Comparison of ENCODE assay signal across 24 mouse cellular contexts in the genomic region with DNA sequence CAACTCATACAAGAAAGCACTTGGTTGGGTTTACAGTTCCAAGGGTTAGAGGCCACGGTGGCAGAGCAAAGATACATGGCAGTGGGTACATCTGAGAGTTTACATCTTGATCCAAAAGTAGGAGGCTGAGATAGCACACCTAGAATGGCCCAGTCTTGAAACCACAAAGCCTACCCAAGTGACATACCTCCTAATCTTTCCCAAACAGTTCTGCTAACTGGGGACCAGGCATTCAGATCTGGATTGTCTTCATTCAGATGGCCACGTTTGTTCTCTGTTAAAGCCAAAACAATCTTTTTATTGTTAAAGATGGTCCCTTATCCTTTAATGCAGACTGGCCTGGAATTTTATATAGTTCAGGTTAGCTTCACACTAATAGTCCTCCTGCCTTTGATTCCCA. TPM values are rescaled to one million over a fixed set of nuclear protein-coding genes. Genes with fewer than 3 reads are reported as not detected.
DNase-seq lines count a peak whose midpoint lies in the region; ATAC-seq and TF ChIP-seq lines count a peak whose summit lies in the region.
"Had no signal": no experiment of that assay in that cellular context is flagged by ENCODE, and none has a peak within 500 bp of the region (broad histone marks: within the 10 kb centered on the region; RNA-seq: fewer than 3 reads in every experiment).

No protein-coding gene starts in this region.

- H3K4me3 ChIP-seq in liver, embryonic 11.5 days (ENCODE audit: low read depth, low read length) = no peak overlapping the region
- H3K4me3 ChIP-seq in liver, embryonic 14.5 days (ENCODE audit: insufficient read depth in 1 of 2, low read depth in 2 of 2, low read length in 2 of 2) = no peak overlapping the region
- H3K4me3 ChIP-seq in liver, postnatal 0 days (ENCODE audit: low read depth, low read length) = no peak overlapping the region
- H3K4me3 ChIP-seq in kidney, embryonic 14.5 days (ENCODE audit: low read length) = no peak overlapping the region
- H3K4me3 ChIP-seq: heart, adult 2 months; heart, embryonic 10.5 days; heart, embryonic 13.5 days had no signal

- H3K9ac ChIP-seq in liver, embryonic 11.5 days (ENCODE audit: low read depth, low read length) = no peak overlapping the region
- no peak overlapping the region for H3K9ac ChIP-seq in liver, embryonic 14.5 days (replicated peaks)
- no peak overlapping the region for H3K9ac ChIP-seq in liver, postnatal 0 days (replicated peaks)
- no peak overlapping the region for H3K9ac ChIP-seq in kidney, embryonic 14.5 days (ENCODE audit: low read depth, low read length)
- H3K9ac ChIP-seq: forebrain, postnatal 0 days; heart, embryonic 13.5 days; hindbrain, embryonic 14.5 days had no signal

- no peak for DNase-seq in liver, embryonic 11.5 days (ENCODE audit: low spot score)
- DNase-seq in liver = no peak
- no peak for DNase-seq in liver, embryonic 14.5 days (ENCODE audit: low read depth in 3 of 3, low spot score in 3 of 3)
- no peak for DNase-seq in liver, postnatal 0 days
- no peak for DNase-seq in cerebellum, adult 11 months
- no peak for DNase-seq in lung, postnatal 10 days
- DNase-seq in frontal cortex, postnatal 25 days (ENCODE audit: low spot score in 2 of 2) = no peak
- DNase-seq: adrenal gland, postnatal 10 days; adrenal gland, postnatal 36 days; cerebellum, adult 18-20 months; cerebellum, adult 9-10 months; cerebellum, postnatal 14 days; forebrain, postnatal 0 days; gastrocnemius, postnatal 36 days; heart, adult 2 months; heart, postnatal 14 days; heart, postnatal 4 days had no signal

- TF ChIP-seq CTCF in liver, embryonic 14.5 days (IDR thresholded peaks at IDR 0.05; ENCODE audit: low read depth) = no peak
- no peak for TF ChIP-seq CTCF in liver, postnatal 0 days (IDR thresholded peaks at IDR 0.05; ENCODE audit: low read depth)

- WGBS in liver, embryonic 11.5 days = 61% methylated on average over 2 of the region's 2 CpGs
- 13% methylated on average over 2 of the region's 2 CpGs for WGBS in liver, embryonic 14.5 days (ENCODE audit: insufficient replicate concordance)
- WGBS in liver, postnatal 0 days (ENCODE audit: insufficient replicate concordance) = 52% methylated on average over 2 of the region's 2 CpGs
- 84% methylated on average over 2 of the region's 2 CpGs for WGBS in kidney, embryonic 14.5 days

- peak; percentile 69 for ATAC-seq in liver, embryonic 11.5 days (replicated peaks; ENCODE audit: low FRiP score)
- ATAC-seq in liver, embryonic 14.5 days (ENCODE audit: insufficient read depth) = peak; percentile 61
- peak; percentile 43 for ATAC-seq in liver, postnatal 0 days
- no peak for ATAC-seq in kidney, embryonic 14.5 days (ENCODE audit: low FRiP score, low TSS enrichment)
- ATAC-seq: forebrain, embryonic 14.5 days; forebrain, postnatal 0 days; hindbrain, postnatal 0 days; Patski had no signal

- H3K9me3 ChIP-seq in liver, embryonic 11.5 days (ENCODE audit: control insufficient read depth, low read length) = no peaks in the 10 kb centered on the region
- H3K9me3 ChIP-seq in liver, embryonic 14.5 days (ENCODE audit: control insufficient read depth, low read length) = no peaks in the 10 kb centered on the region
- H3K9me3 ChIP-seq in liver, postnatal 0 days (ENCODE audit: low read length) = no peaks in the 10 kb centered on the region
- H3K9me3 ChIP-seq in kidney, embryonic 14.5 days (ENCODE audit: control insufficient read depth, low read length) = no peaks in the 10 kb centered on the region
- H3K9me3 ChIP-seq: heart, embryonic 10.5 days; heart, embryonic 13.5 days had no signal

- H3K27ac ChIP-seq in liver, embryonic 11.5 days (ENCODE audit: low read depth, low read length) = no peak overlapping the region
- H3K27ac ChIP-seq in liver, embryonic 14.5 days = no peak overlapping the region
- H3K27ac ChIP-seq in liver, postnatal 0 days (ENCODE audit: low read depth) = no peak overlapping the region
- H3K27ac ChIP-seq in kidney, embryonic 14.5 days (ENCODE audit: low read depth, low read length) = no peak overlapping the region
- H3K27ac ChIP-seq: heart, adult 2 months; heart, embryonic 10.5 days; heart, embryonic 13.5 days; hindbrain, embryonic 14.5 days; hindbrain, postnatal 0 days had no signal

- H3K27me3 ChIP-seq in liver, embryonic 11.5 days (replicated peaks; ENCODE audit: control insufficient read depth, insufficient read depth, low read length) = no peaks in the 10 kb centered on the region
- no peaks in the 10 kb centered on the region for H3K27me3 ChIP-seq in liver, embryonic 14.5 days (ENCODE audit: control insufficient read depth, insufficient read depth, low read length)
- no peaks in the 10 kb centered on the region for H3K27me3 ChIP-seq in liver, postnatal 0 days (ENCODE audit: insufficient read depth, low read length)
- no peaks in the 10 kb centered on the region for H3K27me3 ChIP-seq in kidney, embryonic 14.5 days (ENCODE audit: control insufficient read depth, insufficient read depth, low read length)
- H3K27me3 ChIP-seq: heart, embryonic 13.5 days; Patski had no signal

- no peak overlapping the region for H3K4me2 ChIP-seq in liver, embryonic 11.5 days
- H3K4me2 ChIP-seq in liver, embryonic 14.5 days (ENCODE audit: low read depth) = no peak overlapping the region
- H3K4me2 ChIP-seq in liver, postnatal 0 days (ENCODE audit: low read depth, low read length) = no peak overlapping the region
- H3K4me2 ChIP-seq in kidney, embryonic 14.5 days (replicated peaks; ENCODE audit: low read depth, low read length) = no peak overlapping the region
- H3K4me2 ChIP-seq: heart, embryonic 13.5 days; hindbrain, embryonic 14.5 days had no signal

- peaks cover 60% of the 10 kb centered on the region for H3K36me3 ChIP-seq in liver, embryonic 11.5 days (ENCODE audit: control insufficient read depth, insufficient read depth, low read length)
- H3K36me3 ChIP-seq in liver, embryonic 14.5 days (replicated peaks; ENCODE audit: control insufficient read depth, insufficient read depth, low read depth) = peaks cover 95% of the 10 kb centered on the region
- peaks cover 68% of the 10 kb centered on the region for H3K36me3 ChIP-seq in liver, postnatal 0 days (replicated peaks; ENCODE audit: insufficient read depth, low read length)
- peaks cover 92% of the 10 kb centered on the region for H3K36me3 ChIP-seq in kidney, embryonic 14.5 days (ENCODE audit: control insufficient read depth, insufficient read depth, low read length)

- TF ChIP-seq EP300 in liver, embryonic 14.5 days (IDR thresholded peaks at IDR 0.05; ENCODE audit: low read depth) = peak; percentile 54; the same call in 1 of the 2 replicates
- TF ChIP-seq EP300 in liver, postnatal 0 days (IDR thresholded peaks at IDR 0.05; ENCODE audit: low read depth) = no peak

- H3K4me1 ChIP-seq in liver, embryonic 11.5 days (replicated peaks; ENCODE audit: control insufficient read depth, insufficient read depth, low read length) = no peaks in the 10 kb centered on the region
- H3K4me1 ChIP-seq in liver, embryonic 14.5 days (replicated peaks; ENCODE audit: control insufficient read depth in 2 of 2, insufficient read depth in 2 of 2, low read length in 1 of 2) = peaks cover 0 to 10% of the 10 kb centered on the region in 2 experiments; a peak in 3 of 4 replicates
- H3K4me1 ChIP-seq in liver, postnatal 0 days (ENCODE audit: insufficient read depth) = no peaks in the 10 kb centered on the region
- H3K4me1 ChIP-seq in kidney, embryonic 14.5 days (ENCODE audit: control insufficient read depth, insufficient read depth, low read length) = no peaks in the 10 kb centered on the region
- H3K4me1 ChIP-seq: heart, embryonic 10.5 days; heart, embryonic 13.5 days had no signal

RNA-seq across cellular contexts. Expression of gene Rapgefl1, which starts 8.7 kb away (rescaled TPM):
- polyA plus RNA-seq in liver, embryonic 11.5 days (2014; fragmentation: Nextera tagmentation; extraction: Ambion mirVana) = 0.39 and 0.55 TPM in 2 replicates
- 0.52 and 0.55 TPM in 2 replicates for polyA plus RNA-seq in liver, embryonic 14.5 days (2012; rRNA removed)
- 0.05 and 0.06 TPM in 2 replicates for polyA plus RNA-seq in liver, embryonic 14.5 days (2014; fragmentation: Nextera tagmentation; extraction: Ambion mirVana)
- polyA plus RNA-seq in liver, postnatal 0 days (2015; fragmentation: Nextera tagmentation; extraction: Ambion mirVana) = 0.11 and 0.21 TPM in 2 replicates
- polyA plus RNA-seq in kidney, embryonic 14.5 days (2014; fragmentation: Nextera tagmentation; extraction: Ambion mirVana) = 1.6 and 2.4 TPM in 2 replicates

RNA-seq across cellular contexts. Expression of gene Casc3, which starts 23.2 kb away (rescaled TPM):
- 34.8 and 35.6 TPM in 2 replicates for polyA plus RNA-seq in liver, embryonic 11.5 days (2014; fragmentation: Nextera tagmentation; extraction: Ambion mirVana)
- 12.2 and 12.7 TPM in 2 replicates for polyA plus RNA-seq in liver, embryonic 14.5 days (2012; rRNA removed)
- 11.5 and 13.0 TPM in 2 replicates for polyA plus RNA-seq in liver, embryonic 14.5 days (2014; fragmentation: Nextera tagmentation; extraction: Ambion mirVana)
- polyA plus RNA-seq in liver, postnatal 0 days (2015; fragmentation: Nextera tagmentation; extraction: Ambion mirVana) = 6.7 and 7.0 TPM in 2 replicates
- 28.1 and 43.1 TPM in 2 replicates for polyA plus RNA-seq in kidney, embryonic 14.5 days (2014; fragmentation: Nextera tagmentation; extraction: Ambion mirVana)

RNA-seq across cellular contexts. Expression of gene Msl1, which starts 32.6 kb away (rescaled TPM):
- 14.8 and 17.7 TPM in 2 replicates for polyA plus RNA-seq in liver, embryonic 11.5 days (2014; fragmentation: Nextera tagmentation; extraction: Ambion mirVana)
- polyA plus RNA-seq in liver, embryonic 14.5 days (2012; rRNA removed) = 11.5 and 15.8 TPM in 2 replicates
- polyA plus RNA-seq in liver, embryonic 14.5 days (2014; fragmentation: Nextera tagmentation; extraction: Ambion mirVana) = 4.5 and 4.9 TPM in 2 replicates
- 5.4 and 6.5 TPM in 2 replicates for polyA plus RNA-seq in liver, postnatal 0 days (2015; fragmentation: Nextera tagmentation; extraction: Ambion mirVana)
- polyA plus RNA-seq in kidney, embryonic 14.5 days (2014; fragmentation: Nextera tagmentation; extraction: Ambion mirVana) = 21.6 and 33.7 TPM in 2 replicates

RNA-seq across cellular contexts. Expression of gene Wipf2, which starts 35.6 kb away (rescaled TPM):
- 3.8 and 4.7 TPM in 2 replicates for polyA plus RNA-seq in liver, embryonic 11.5 days (2014; fragmentation: Nextera tagmentation; extraction: Ambion mirVana)
- 2.0 and 2.1 TPM in 2 replicates for polyA plus RNA-seq in liver, embryonic 14.5 days (2012; rRNA removed)
- polyA plus RNA-seq in liver, embryonic 14.5 days (2014; fragmentation: Nextera tagmentation; extraction: Ambion mirVana) = 1.1 and 1.4 TPM in 2 replicates
- 1.2 TPM in 2 replicates for polyA plus RNA-seq in liver, postnatal 0 days (2015; fragmentation: Nextera tagmentation; extraction: Ambion mirVana)
- polyA plus RNA-seq in kidney, embryonic 14.5 days (2014; fragmentation: Nextera tagmentation; extraction: Ambion mirVana) = 6.5 and 6.7 TPM in 2 replicates

RNA-seq across cellular contexts. Expression of gene Nr1d1, which starts 52.7 kb away (rescaled TPM):
- polyA plus RNA-seq in liver, embryonic 11.5 days (2014; fragmentation: Nextera tagmentation; extraction: Ambion mirVana) = 2.1 and 2.7 TPM in 2 replicates
- polyA plus RNA-seq in liver, embryonic 14.5 days (2012; rRNA removed) = 0.54 and 0.65 TPM in 2 replicates
- polyA plus RNA-seq in liver, embryonic 14.5 days (2014; fragmentation: Nextera tagmentation; extraction: Ambion mirVana) = 0.56 and 0.58 TPM in 2 replicates
- 2.0 and 4.2 TPM in 2 replicates for polyA plus RNA-seq in liver, postnatal 0 days (2015; fragmentation: Nextera tagmentation; extraction: Ambion mirVana)
- polyA plus RNA-seq in kidney, embryonic 14.5 days (2014; fragmentation: Nextera tagmentation; extraction: Ambion mirVana) = 1.6 and 2.6 TPM in 2 replicates
